Mouse (Mus musculus) ZHBTc4 (cell line): ENCODE data around the gene Fam184a.

Experiments
- DNase-seq: peaks from one replicate; pipeline ENCODE4 v3.0.0-alpha.2; 2011; ENCODE audit warnings: low read depth, low spot score

Gene Fam184a

DNA sequence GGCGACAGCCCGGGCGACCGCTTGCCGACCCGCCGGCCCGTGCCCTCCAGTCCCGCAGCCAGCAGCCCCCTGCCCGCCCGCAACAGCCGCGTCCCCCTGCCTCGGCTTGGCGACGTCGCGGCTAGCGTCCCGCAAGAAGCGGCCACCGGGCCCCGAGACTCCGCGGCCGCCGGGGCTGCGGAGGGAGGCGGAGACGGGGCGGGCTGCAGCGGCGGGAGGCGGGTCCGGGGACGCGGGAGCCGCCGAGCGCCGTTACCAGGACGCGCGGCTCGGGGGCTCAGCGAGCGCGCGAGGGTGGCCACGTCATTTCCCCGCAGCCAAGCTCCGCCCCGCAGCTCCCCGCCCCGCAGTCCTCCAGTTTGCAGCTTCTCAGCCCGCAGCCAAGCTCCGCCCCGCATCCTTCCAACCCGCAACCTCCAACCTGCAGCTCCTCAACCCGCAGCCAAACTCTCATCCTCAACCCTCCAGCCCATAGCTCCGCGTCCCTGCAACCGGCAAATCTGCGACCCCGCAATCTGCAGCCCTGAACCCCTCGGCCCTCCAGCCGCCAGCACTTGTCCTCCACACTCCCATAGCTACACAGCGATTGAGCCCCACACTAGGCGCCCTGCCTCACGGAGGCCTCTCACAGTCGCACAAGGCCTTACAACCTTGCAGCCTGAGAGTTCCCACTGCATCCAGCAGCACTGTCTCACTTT is at the start of gene Fam184a:
Fam184a (minus strand) TSS at position 169 of the 698 bp plus-strand sequence.
- DNase-seq, result peak; percentile 73

DNA sequence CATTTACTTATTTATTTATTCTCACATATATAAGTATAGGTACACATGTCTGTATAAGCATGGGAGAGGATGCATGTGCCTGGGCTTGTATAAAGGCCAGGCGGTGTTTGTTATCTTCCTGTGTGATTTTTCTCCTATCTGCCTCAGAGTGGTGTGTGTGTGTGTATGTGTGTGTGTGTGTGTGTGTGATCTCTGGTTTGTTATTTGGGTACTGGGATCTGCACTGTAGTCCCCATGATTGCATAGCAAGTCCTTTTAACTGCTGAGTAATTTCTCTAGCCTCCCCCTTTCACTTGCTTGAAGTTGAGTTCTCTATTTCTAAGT is 45.3 kb upstream of the Fam184a start:
- DNase-seq, result no peak

DNA sequence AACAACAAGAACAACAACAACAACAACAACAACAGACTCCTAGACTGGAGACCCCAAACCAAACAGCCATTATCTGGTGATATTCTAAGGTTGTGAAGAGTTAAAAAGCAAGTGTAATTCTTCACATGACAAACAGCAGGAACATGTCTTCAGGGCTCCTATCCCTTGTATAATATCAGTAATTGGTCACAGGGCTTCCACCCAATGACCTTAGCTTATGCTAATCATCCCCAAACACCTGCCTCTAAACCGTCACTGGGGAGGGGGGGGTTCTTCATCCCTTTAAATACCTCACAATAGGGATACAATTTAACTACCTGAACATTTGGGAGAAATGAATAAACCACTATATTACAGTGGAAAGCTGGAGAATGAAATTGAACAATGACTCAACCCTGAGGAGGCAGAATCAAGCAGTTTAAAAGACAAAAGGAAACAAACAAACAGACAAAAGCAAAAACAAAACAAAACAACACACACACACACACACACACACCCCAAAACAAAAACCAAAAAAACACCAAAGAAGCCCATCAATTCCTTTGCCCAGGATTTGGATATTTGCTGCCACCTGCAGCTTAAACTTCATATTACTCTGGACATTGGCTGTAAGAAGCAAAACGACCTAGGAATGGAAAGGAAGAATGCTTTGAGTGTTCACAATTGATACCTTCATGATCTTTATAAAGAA is 44.8 kb upstream of the Fam184a start:
- DNase-seq, result peak; percentile 5

DNA sequence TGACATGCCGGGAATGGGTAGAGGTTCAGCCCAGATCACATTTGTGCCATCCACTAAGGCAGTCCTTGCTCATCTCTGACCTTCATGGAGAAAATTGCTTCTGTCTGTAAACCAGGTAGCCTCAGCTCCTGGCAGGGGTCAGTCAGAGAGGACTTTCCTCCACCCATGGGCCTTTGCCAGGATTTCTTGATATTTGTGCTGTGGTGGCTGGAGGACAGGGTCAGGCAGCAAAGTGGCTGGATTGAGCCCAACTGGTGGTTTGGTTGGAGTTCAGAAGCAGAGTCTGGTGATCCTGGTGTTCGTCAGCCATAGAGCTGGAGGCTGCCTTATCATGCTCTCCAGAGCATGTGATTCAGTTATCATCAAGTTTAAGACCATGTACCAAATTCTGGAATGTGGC is 40.4 kb upstream of the Fam184a start:
- DNase-seq, result no peak

DNA sequence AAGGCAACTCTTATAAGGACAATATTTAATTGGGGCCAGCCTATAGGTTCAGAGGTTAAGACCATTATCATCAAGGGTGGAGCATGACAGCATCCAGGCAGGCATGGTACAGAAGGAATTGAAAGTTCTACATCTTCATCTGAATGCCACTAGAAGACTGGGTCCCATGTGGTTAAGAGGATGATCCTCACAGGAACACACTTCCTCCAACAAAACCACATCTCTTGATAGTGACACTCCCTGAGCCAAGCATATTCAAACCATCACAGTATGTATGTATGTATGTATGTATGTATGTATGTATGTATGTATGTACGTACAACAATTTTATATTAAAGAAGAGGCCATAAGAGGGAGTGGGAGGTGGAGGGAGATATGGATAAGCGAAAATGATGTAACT is 25.7 kb upstream of the Fam184a start:
- DNase-seq, result no peak

DNA sequence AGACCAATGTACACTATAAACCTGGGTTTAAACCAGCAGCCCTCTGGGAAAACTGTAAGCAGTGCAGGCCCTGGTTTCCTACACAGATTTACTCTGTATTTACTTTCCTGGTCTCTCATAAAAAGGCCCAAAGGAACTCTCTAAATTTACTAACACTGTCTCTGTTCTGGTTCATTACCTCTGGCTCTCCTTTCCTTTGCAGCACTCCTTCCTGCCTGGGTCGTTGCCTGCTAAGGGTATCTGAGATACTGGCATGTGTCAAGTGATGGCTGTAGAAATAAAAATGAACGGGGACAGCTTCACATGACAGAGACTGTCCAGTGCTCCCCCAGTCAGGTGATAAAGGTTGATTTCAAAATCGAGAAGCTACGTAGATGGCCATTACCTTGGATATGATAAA is 21.8 kb upstream of the Fam184a start:
- DNase-seq, result no peak

DNA sequence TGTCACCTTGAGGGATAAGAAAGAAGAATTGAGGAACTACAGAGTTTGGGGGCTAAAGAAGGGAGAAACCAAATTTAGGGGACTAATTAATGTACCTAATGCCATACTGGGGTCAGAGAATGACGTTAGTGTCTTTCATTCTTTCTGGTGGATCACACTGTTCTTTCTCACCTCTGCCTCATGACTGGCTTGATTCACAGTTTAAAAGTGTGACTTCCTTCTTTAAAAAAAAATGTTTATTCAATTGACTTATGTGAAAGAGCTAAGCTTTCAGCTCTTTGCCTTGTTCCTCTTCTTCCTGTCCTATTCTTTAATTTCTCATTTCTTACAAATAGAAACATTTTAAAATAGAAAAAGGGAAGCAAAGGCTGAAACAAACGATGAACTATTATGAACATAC is 20.6 kb upstream of the Fam184a start:
- no peak for DNase-seq

DNA sequence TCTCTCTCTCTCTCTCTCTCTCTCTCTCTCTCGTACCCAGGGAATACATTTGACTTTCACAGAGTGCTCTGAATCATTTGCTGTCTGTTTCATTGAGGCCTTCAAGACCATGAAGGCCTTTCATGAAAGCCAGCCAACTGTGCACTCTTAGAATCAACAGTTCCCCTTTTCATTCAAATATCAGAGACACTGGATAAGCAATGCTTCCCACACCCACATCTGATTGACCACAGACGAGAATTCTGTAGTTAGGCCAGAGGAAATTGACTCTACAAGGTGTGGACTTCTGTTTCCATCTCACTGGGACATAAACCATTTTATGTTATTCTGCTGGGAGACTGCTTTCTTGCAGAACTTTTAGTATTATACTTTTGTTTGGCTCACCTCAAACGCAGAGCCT is 17.8 kb upstream of the Fam184a start:
- DNase-seq, result no peak

DNA sequence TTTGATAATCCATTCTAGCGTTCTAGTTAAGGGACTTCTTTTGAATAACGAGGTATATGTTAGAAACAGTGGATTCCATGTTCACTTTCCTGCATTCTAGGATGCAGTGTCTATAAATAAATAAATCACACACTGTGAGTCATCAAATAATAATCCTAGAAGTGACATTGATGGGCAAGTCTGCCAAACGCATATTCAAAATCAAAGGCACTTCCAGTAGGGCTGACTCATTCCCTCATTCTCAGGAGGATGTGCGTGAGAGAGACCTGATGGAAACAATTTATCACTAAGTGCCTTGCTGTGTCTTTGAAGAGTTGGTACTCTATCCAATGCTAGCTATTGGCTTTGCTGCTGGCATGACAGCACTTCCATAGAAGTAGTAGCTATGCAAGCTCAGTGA is 14.5 kb upstream of the Fam184a start:
- DNase-seq, result no peak

DNA sequence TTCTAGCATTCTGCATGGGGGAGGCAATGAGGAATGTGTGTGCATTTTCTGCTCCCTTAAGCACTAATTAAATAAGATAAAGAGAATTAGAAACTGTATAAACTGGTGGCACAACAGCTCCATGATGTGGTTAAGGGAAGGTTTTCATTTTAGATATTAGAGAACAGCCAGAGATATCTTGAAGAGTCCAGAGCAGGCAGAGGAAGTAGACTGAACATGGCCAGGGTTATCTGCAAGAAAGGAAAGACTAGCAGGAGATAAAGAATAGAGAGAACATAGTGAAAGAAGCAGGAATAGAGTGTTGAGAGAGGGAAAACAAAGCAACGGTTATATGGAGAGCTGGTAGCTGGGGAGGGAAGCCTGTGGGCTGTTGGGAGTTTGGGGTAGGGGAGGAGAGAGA is 1.8 kb upstream of the Fam184a start:
- no peak for DNase-seq

DNA sequence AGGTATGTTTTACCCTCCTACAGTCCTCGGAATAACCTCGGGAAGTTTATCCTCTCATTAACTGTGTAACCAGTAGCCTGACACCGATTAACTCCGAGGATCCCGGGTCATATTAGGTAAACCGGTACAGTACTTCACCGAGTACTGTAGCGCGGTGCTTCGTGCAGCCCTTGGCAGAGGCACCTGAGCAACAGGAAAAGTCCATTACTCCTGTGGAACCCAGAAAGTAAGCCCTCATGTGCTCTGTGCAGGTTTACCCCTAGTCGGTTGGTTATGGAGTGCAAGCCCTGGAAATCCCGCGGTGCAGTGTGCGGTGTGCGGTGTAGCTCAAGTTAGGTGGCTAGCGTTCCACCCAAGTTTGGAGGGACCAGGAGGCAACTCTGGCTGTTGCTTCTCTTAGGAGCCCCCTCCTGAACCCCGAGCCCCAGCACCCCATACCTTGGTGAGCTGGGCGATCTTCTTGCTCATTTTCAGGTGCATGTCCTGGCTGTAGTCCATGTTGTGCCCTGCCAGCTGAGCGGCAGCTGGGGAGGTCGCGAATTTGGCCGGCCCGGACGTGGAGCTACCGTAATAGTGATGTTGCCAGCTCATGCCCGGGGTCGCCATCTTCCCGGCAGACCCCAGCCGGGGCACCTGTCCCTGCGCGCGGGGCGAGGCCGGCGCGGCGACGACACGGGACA is 508 bp downstream of the Fam184a start:
- DNase-seq, result peak; percentile 39

DNA sequence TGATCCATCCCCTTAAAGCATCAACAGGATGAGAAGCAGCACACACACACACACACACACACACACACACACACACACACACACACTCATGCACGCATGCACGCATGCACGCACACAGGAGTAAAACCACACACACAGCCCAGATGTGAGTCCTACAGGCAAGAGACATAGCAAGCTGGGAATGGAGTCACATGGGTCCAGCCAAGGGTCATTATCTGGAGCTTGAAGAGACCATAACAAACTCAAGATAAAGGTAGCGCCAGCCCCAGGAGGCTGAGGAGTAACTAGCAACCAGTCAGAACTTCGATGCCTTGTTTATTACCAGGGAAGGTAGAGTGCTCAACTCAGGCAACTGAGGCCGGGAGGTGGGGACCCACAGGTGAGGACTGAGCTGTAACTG is 4.9 kb downstream of the Fam184a start:
- no peak for DNase-seq

DNA sequence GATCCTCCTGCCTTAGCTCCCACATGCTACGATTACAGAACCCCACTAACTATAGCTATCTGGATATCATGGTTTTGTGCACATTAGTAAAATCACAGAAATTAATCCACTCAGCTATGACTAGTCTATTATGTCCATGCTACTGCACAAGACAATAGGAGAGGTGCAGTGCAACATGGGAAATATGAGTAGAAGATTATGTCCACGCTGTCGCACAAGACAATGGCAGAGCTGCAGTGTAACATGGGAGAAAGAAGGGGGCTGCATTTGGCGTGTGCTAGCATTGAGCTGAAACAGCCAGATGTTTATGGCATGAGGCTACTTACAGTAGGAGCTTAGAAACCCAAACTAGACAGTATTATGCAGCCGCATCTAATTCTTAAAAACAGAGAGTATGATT is 8.0 kb downstream of the Fam184a start:
- no peak for DNase-seq

DNA sequence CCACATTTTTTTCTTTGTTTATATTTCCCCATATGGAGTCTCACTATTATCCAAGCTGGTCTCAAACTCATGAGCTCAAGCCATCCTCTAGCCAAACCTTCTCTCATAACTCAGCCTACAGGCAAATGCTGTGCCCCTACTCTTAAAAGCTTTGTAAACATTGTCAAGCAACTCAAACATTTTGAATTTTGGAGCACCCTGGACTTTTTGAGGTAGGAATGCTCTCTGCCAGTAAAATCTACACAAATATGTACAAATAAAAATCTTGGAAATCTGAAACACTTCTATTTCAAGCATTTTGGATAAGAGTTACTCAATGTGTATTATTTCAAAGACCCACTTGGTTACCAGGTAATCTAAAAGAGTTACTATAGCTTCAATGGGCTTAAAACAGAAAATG is 10.9 kb downstream of the Fam184a start:
- no peak for DNase-seq

DNA sequence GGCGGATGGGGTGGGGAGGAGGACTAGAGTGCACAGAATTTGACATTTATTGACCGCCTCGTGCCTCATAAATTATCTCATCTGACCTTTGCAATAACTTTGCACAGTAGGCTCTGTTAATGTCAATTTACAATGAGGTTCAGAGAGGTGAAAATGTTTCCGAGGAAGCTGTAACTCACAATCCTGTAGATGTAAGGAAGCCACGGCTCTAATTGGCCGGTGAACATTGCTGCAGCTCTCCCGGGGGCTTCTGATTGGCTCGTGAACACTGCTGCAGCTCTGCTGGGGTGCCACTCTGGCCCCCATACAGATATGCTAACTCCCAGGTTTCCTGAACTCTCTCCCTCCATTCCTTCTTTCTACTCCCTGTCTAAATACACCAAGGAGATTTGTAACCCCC is 12.1 kb downstream of the Fam184a start:
- DNase-seq, result no peak

DNA sequence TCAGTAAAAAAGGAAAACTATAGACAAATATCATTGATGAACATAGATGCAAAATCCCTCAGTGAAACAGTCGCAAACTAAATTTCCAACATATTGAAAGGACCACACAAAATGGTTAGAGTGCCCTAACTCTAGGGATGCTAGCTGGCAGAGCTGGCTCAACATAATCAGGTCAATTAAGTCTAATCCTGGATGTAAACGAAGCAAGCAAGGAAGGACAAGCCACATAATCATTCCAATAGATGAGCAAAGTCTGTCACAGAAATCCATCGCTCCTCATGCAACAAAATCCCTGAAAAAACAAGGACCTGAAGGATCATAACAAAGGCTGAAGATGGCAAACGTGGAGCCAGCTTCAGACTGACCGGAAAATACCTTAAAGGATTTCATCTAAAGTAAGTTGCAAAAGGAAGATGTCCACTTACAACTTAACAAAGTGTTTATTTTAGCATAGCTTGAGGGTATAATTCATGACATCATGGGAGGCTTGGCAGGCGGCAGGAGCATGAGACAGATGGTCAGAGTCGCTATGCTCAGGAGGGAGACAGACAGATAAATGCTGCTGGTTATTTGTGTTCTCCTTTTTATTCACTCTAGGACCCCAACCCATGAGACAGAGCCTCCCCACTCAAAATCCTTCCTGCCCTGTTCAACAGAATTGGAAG is 15.6 kb downstream of the Fam184a start:
- DNase-seq, result no peak

DNA sequence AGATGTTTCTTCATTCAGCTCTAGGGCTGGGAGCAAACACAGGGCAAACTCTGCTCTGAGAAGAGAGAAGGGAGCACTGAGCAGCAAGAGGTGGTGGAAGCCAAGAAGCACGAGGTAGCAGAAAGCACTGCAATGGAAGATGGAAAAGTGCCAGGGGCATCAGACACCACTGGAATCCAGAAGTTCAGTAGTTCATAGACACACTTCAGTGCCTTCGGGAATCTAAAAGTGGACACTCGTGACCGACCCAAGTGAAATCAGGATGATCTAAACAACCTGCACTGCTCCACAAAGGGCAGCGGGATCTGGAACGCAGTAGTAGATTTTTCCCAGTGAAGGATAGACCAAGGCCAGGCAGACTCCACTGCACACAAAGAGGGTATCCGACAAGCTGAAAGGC is 18.6 kb downstream of the Fam184a start:
- DNase-seq, result no peak

DNA sequence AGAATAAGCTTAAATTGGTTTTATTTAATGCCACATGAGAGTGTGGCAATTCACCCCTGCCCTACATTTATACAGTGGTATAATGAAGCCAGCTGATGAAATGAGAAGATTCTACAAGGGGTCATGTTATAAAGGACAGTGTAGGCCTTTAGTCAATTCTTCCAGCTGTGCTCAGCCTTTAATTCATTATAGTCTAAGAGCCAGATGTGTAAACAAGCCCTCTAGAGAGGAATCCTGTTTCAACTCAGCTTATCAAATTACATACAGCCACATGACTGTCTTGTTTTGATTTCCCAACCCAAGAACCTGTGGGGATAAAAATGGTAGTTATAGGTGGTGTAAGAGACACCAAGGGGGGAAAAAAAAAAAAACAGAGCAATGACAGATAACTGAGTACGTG is 22.0 kb downstream of the Fam184a start:
- no peak for DNase-seq

DNA sequence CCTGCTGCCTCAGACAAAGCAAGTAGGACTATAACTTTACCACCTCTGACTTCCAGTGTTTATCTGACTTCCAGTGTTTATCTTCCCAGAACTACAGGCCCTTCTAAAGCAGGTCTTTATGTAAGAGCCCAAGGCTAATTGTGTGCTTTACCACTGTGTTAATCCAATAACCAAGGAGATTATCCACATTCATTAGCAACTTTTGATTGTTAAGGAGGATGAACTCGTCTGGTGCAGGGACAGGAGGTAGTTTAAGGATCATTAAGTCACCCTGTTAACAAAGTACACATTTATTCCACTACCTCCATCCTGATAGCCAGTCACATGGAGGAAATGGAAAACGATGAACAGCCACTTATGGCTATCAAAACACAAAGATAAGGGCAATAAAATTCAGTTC is 25.6 kb downstream of the Fam184a start:
- no peak for DNase-seq

DNA sequence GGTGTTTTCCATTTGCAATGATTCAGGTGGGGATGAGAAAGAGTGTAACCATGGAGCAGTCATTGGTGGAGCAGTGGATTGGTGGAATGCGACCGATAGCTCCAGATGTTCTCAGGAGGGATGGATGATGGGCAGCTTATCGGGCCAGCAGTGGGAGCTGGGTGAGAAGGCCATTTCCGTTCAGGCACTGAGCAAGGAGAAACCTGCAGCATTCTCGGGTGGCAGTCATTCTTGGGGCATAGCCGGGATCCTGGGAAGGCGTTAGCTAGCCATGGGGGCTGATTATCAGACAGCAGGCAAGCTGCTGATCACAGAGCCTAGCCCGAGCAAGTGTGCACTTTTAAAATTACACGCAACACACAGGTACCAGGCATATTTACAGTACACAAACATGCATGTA is 46.4 kb downstream of the Fam184a start:
- no peak for DNase-seq

DNA sequence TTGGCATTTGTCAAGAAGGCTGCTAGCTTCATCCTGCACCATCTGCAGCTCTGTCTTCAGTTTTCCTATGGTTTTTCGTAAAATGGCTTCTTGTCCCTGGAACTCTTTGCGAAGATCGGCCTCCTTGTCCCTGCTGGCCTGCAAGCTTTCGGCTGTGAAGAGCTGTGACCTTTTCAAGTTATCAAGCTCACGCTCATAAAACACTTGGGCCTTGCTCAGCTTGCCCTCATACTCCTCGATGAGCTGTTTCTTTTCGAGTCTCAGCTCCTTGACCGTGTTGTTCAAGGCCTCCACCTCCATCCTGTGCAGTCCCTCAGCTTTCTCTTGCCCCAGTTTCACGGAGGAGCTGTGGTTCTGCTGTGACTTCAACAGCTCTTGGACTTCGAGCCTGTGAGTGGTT is 52.4 kb downstream of the Fam184a start:
- no peak for DNase-seq

DNA sequence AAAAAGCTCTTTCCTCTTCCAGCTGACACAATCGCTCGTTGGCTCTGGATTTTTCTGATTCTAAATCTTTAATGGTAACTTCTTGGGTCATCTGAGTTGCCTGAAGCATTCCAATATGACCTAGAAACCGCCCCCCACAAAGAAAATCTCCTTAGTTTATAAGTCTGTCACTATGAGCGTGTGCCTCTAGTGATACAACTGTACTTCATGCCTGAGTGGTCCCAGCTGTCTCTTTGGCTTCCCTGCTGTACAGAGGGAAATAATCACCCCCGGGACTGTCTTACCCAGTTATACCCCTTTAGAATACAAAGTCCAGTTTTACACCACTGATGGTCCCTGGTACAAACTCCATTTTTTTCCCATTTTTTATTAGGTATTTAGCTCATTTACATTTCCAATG is 56.2 kb downstream of the Fam184a start:
- no peak for DNase-seq

DNA sequence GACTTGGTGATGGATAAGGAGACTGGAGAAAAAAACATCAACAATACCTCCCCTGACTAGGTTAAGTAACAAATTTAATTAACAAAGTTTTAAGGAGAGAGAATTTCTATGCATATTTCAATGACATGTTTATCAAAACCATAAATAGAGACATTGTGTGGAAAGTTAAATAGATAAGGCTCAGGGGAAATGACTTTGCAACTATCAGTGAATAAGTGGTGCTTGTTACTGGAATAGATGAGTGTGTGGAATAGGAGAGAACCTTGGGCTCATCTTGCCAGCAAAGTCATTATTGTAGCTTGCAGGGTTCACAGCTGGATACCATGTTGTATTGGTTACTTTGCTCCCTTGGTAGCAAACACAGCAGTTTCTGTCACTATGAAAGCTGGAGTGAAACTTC is 59.7 kb downstream of the Fam184a start:
- DNase-seq, result no peak
